Mouse (Mus musculus) cerebellum, adult 9-10 months (tissue): ENCODE results near the gene Bcl11a.

ENCODE experiments used
- DNase-seq: peaks from one replicate; pipeline ENCODE4 v3.0.0; 2022

Bcl11a gene

GRCm38 (mm10) chr11:24221601-24222307 lies 143.9 kb downstream of the Bcl11a start:
- DNase-seq = peak; percentile 5
